Mouse (Mus musculus) lung, embryonic 14.5 days (tissue): ENCODE measurements at regions not wholly inside any gene's neighbourhood (a gene's known extent, or its start where the extent isn't known, plus 50 kb on each side); places are given as distances from the start of the nearest gene placed in this dataset.
A peak's percentile ranks its signal among the peaks of the same experiment; 100 is the strongest.
"Not testable (repeated sequence)": the region's sequence is repeated elsewhere in the genome, so short reads cannot be mapped to it uniquely, and the experiment has no call there.

ENCODE experiments used
- ATAC-seq: fragments of 200-750 bp; cut with Nextera tagmentation; 2 replicates; pipeline ENCODE4 v1.8.0; 2017; ENCODE audit warnings: mild to moderate bottlenecking, moderate TSS enrichment, moderate library complexity; ENCODE audit not compliant: insufficient read depth
- DNase-seq: peaks from one replicate; pipeline ENCODE4 v3.0.0-alpha.2; 2015
- H3K27ac ChIP-seq: fragments of 300-500 bp; sonication (generic); 2 replicates; pipeline ENCODE4 v1.5.1; 2014; ENCODE audit warnings: low read depth, mild to moderate bottlenecking, moderate library complexity
- H3K27me3 ChIP-seq: fragments of 300-500 bp; sonication (generic); 2 replicates; pipeline ENCODE4 v1.6.1; 2014; ENCODE audit warnings: low read length, control low read depth; ENCODE audit not compliant: insufficient read depth
- H3K36me3 ChIP-seq: fragments of 300-500 bp; sonication (generic); 2 replicates; pipeline ENCODE4 v1.6.1; 2014; ENCODE audit warnings: control low read depth; ENCODE audit not compliant: insufficient read depth
- H3K4me1 ChIP-seq: fragments of 300-500 bp; sonication (generic); 2 replicates; pipeline ENCODE4 v1.6.1; 2014; ENCODE audit warnings: antibody characterized with exemption, control low read depth; ENCODE audit not compliant: insufficient read depth
- H3K4me2 ChIP-seq: fragments of 300-500 bp; sonication (generic); 2 replicates; pipeline ENCODE4 v1.6.1; 2014; ENCODE audit warnings: mild to moderate bottlenecking
- H3K4me3 ChIP-seq: fragments of 300-500 bp; sonication (generic); 2 replicates; pipeline ENCODE4 v1.5.1; 2014; ENCODE audit warnings: low read depth, low read length
- H3K9ac ChIP-seq: fragments of 300-500 bp; sonication (generic); 2 replicates; pipeline ENCODE4 v1.6.1; 2014
- H3K9me3 ChIP-seq: fragments of 300-500 bp; sonication (generic); 2 replicates; pipeline ENCODE4 v1.6.1; 2016; ENCODE audit warnings: low read depth, low read length, control low read depth
- CTCF ChIP-seq: IDR thresholded peaks from 2 replicates; pipeline ENCODE4 v1.5.1; 2016; ENCODE audit warnings: antibody characterized with exemption, low read depth
- WGBS: fragments of 180-500 bp; shearing (Covaris S2); extraction: QIAGEN DNeasy Blood & Tissue Kit; methylation state at CpG from one replicate; pipeline ENCODE4 v1.1.7; 2014; 5-methylcytosine and 5-hydroxymethylcytosine counted together

DNA sequence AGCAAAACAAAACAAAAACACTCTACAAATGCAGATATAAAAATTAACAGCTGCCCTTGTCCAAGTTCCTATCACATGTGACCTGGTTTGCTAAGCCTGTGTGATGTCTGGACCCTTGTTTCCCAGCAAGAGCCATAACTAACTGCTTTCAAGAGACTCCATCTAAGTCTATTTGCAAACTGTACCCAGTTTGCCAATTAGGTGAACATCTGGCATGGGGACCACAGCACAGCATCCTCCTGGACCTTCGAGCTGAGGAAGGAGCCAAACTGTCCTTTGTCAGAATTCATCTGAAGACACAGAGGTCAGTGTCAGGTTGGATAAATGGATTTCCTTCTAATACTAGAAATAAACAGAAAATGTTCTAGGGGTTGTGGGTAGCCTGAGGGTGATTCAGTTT is 924.3 kb downstream of the Poteg start:
- Histone ChIP-seq H3K4me3 (no peak overlapping the region), H3K9me3 (no peaks in the 10 kb centered on the region), H3K9ac (no peak overlapping the region), H3K4me2 (no peak overlapping the region), H3K27ac (no peak overlapping the region), H3K27me3 (no peaks in the 10 kb centered on the region), H3K4me1 (no peaks in the 10 kb centered on the region), H3K36me3 (no peaks in the 10 kb centered on the region)
- ATAC-seq (no peak), DNase-seq (no peak)
- WGBS, result 68% methylated on average over 1 of the region's 1 CpGs
- TF ChIP-seq CTCF, result no peak

- Histone ChIP-seq H3K4me3 (no peak overlapping the region), H3K9ac (no peak overlapping the region), H3K4me1 (no peaks in the 10 kb centered on the region), H3K4me2 (no peak overlapping the region), H3K27ac (no peak overlapping the region), H3K27me3 (no peaks in the 10 kb centered on the region), H3K9me3 (no peaks in the 10 kb centered on the region), H3K36me3 (no peaks in the 10 kb centered on the region)
- WGBS, result 50% methylated on average over 1 of the region's 1 CpGs
- peak; percentile 2 for DNase-seq
- no peak for TF ChIP-seq CTCF
- no peak for ATAC-seq
Measured at GRCm38 (mm10) chr8:28400141-28400540, 952.7 kb downstream of the Poteg start.

- Histone ChIP-seq H3K9ac (no peak overlapping the region), H3K27me3 (no peaks in the 10 kb centered on the region), H3K9me3 (no peaks in the 10 kb centered on the region), H3K4me1 (no peaks in the 10 kb centered on the region), H3K4me2 (no peak overlapping the region), H3K27ac (no peak overlapping the region), H3K36me3 (no peaks in the 10 kb centered on the region), H3K4me3 (no peak overlapping the region)
- no peak for DNase-seq
- no peak for ATAC-seq
- 64% methylated on average over 7 of the region's 7 CpGs for whole genome bisulfite sequencing
- no peak for TF ChIP-seq CTCF
Measured at GRCm38 (mm10) chr8:28427544-28428135, 980.2 kb downstream of the Poteg start.

GRCm38 (mm10) chr8:28473190-28473589 is 1025.7 kb downstream of the Poteg start:
- Histone ChIP-seq H3K9ac (no peak overlapping the region), H3K27ac (no peak overlapping the region), H3K4me2 (no peak overlapping the region), H3K27me3 (no peaks in the 10 kb centered on the region), H3K9me3 (no peaks in the 10 kb centered on the region), H3K36me3 (no peaks in the 10 kb centered on the region), H3K4me3 (no peak overlapping the region), H3K4me1 (no peaks in the 10 kb centered on the region)
- ATAC-seq (no peak), DNase-seq (no peak)
- 88% methylated on average over 2 of the region's 2 CpGs for WGBS
- TF ChIP-seq CTCF, result no peak

GRCm38 (mm10) chr8:28487913-28488312 is 1040.4 kb downstream of the Poteg start:
- ATAC-seq (no peak), DNase-seq (no peak)
- no peaks in the 10 kb centered on the region for H3K36me3 ChIP-seq
- no peak overlapping the region for H3K4me2 ChIP-seq
- WGBS, result 76% methylated on average over 3 of the region's 3 CpGs
- H3K9me3 ChIP-seq, result no peaks in the 10 kb centered on the region
- H3K4me1 ChIP-seq, result no peaks in the 10 kb centered on the region
- H3K27me3 ChIP-seq, result no peaks in the 10 kb centered on the region
- H3K27ac ChIP-seq, result no peak overlapping the region
- no peak overlapping the region for H3K4me3 ChIP-seq
- H3K9ac ChIP-seq, result no peak overlapping the region
- TF ChIP-seq CTCF, result no peak

GRCm38 (mm10) chr8:28503488-28504319 is 1056.2 kb downstream of the Poteg start:
- WGBS, result 74% methylated on average over 5 of the region's 5 CpGs
- ATAC-seq, result no peak
- Histone ChIP-seq H3K27me3 (no peaks in the 10 kb centered on the region), H3K36me3 (no peaks in the 10 kb centered on the region), H3K9me3 (no peaks in the 10 kb centered on the region), H3K4me3 (no peak overlapping the region), H3K4me1 (no peaks in the 10 kb centered on the region), H3K4me2 (no peak overlapping the region), H3K27ac (no peak overlapping the region), H3K9ac (no peak overlapping the region)
- DNase-seq, result no peak
- TF ChIP-seq CTCF, result no peak

GRCm38 (mm10) chr8:28523506-28523905 is 1076.0 kb downstream of the Poteg start:
- not testable (repeated sequence) for ATAC-seq, H3K27ac ChIP-seq, H3K4me2 ChIP-seq, H3K9ac ChIP-seq, H3K27me3 ChIP-seq, H3K4me1 ChIP-seq, H3K36me3 ChIP-seq, H3K9me3 ChIP-seq, DNase-seq, H3K4me3 ChIP-seq
- 73% methylated on average over 1 of the region's 1 CpGs for WGBS
